Mouse (Mus musculus) liver, embryonic 13.5 days (tissue): ENCODE results near the gene Syndig1. TPM values are rescaled to one million over a fixed set of nuclear protein-coding genes. Genes with fewer than 3 reads are reported as not detected.

Experiments used
- ATAC-seq: fragments of 200-750 bp; cut with Nextera tagmentation; 2 replicates; pipeline ENCODE4 v1.8.0; 2017; ENCODE audit warnings: low read depth, mild to moderate bottlenecking, moderate number of reproducible peaks, moderate library complexity
- DNase-seq: peaks from one replicate; pipeline ENCODE4 v3.0.0; 2022
- H3K27ac ChIP-seq: fragments of 300-500 bp; sonication (generic); 2 replicates; pipeline ENCODE4 v1.5.1; 2015; ENCODE audit warnings: moderate library complexity, mild to moderate bottlenecking, inconsistent platforms
- H3K27me3 ChIP-seq: fragments of 300-500 bp; sonication (generic); 2 replicates; pipeline ENCODE4 v1.6.1; 2015; ENCODE audit warnings: mild to moderate bottlenecking, inconsistent platforms
- H3K36me3 ChIP-seq: fragments of 300-500 bp; sonication (generic); 2 replicates; pipeline ENCODE4 v1.6.1; 2015; ENCODE audit warnings: mild to moderate bottlenecking, inconsistent platforms
- H3K4me1 ChIP-seq: fragments of 300-500 bp; sonication (generic); replicated peaks from 2 replicates; pipeline ENCODE4 v1.6.1; 2015; ENCODE audit warnings: inconsistent platforms
- H3K4me2 ChIP-seq: fragments of 300-500 bp; sonication (generic); 2 replicates; pipeline ENCODE4 v1.6.1; 2015; ENCODE audit warnings: inconsistent platforms, mild to moderate bottlenecking, moderate library complexity
- H3K4me3 ChIP-seq: fragments of 300-500 bp; sonication (generic); replicated peaks from 2 replicates; pipeline ENCODE4 v1.5.1; 2015; ENCODE audit warnings: mild to moderate bottlenecking, inconsistent platforms
- H3K9ac ChIP-seq: fragments of 300-500 bp; sonication (generic); 2 replicates; pipeline ENCODE4 v1.6.1; 2015; ENCODE audit warnings: mild to moderate bottlenecking, inconsistent platforms
- H3K9me3 ChIP-seq: fragments of 300-500 bp; sonication (generic); replicated peaks from 2 replicates; pipeline ENCODE4 v1.6.1; 2016; ENCODE audit warnings: inconsistent platforms
- WGBS: fragments of 180-500 bp; shearing (Covaris S2); methylation state at CpG from one replicate; pipeline ENCODE4 v1.1.7; 2015; ENCODE audit not compliant: insufficient replicate concordance; 5-methylcytosine and 5-hydroxymethylcytosine counted together
- polyA plus RNA-seq: library from polyadenylated mRNA; unstranded; fragments of >200 nt; fragmentation: Nextera tagmentation; extraction: Ambion mirVana; gene quantifications from 2 replicates; pipeline ENCODE4 v1.2.1, GENCODE M21; 2015

Syndig1 gene
- polyA plus RNA-seq, 1 experiment from 2014 or later, result 0.50 TPM

DNA sequence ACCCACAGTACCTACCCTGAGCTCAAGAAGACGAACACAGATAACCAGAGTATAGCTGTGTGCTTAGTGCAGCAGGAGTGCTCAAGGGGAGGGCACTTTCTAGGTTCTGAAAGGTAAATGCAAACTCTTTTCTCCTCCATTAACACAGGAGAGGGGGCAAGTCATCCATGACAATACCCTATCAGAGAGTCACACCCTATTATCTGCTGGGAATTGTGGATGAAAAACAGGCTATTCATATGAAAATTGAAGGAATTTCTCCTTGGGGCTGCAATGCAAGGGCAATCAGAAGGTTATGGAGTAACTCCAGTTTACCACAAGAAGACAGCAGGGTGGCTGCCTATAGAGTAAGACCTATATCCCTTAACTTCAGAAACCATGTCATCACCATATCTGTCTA lies 154.1 kb downstream of the Syndig1 start:
- ATAC-seq (no peak), DNase-seq (no peak)
- Histone ChIP-seq H3K4me1 (no peaks in the 10 kb centered on the region), H3K9ac (no peak overlapping the region), H3K4me3 (no peak overlapping the region), H3K4me2 (no peak overlapping the region), H3K36me3 (no peaks in the 10 kb centered on the region), H3K27me3 (no peaks in the 10 kb centered on the region), H3K9me3 (no peaks in the 10 kb centered on the region), H3K27ac (no peak overlapping the region)
- WGBS, result 54% methylated on average over 1 of the region's 1 CpGs

DNA sequence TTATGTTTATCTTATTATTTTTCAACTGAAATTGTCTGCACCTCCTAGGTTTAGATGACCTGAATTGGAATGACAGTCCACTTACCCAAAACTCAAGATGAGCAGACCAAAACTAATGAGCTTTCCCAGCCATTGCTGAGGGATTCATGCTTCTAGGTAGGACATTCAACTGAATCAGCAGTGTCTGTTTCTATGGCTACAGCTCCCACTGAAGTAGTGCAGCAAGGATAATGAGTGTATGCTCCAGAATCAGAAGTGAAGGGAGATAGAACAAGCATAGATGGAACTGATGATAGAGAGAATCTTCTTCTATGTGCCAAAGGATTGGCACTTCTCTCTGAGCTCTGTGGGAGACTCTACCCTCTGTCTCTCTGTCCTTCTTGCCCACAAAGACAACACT lies 158.6 kb downstream of the Syndig1 start:
- H3K4me1 ChIP-seq, result no peaks in the 10 kb centered on the region
- no peaks in the 10 kb centered on the region for H3K27me3 ChIP-seq
- H3K9ac ChIP-seq, result no peak overlapping the region
- H3K9me3 ChIP-seq, result no peaks in the 10 kb centered on the region
- H3K36me3 ChIP-seq, result no peaks in the 10 kb centered on the region
- no peak overlapping the region for H3K4me3 ChIP-seq
- ATAC-seq (no peak), DNase-seq (no peak)
- H3K27ac ChIP-seq, result no peak overlapping the region
- no peak overlapping the region for H3K4me2 ChIP-seq

DNA sequence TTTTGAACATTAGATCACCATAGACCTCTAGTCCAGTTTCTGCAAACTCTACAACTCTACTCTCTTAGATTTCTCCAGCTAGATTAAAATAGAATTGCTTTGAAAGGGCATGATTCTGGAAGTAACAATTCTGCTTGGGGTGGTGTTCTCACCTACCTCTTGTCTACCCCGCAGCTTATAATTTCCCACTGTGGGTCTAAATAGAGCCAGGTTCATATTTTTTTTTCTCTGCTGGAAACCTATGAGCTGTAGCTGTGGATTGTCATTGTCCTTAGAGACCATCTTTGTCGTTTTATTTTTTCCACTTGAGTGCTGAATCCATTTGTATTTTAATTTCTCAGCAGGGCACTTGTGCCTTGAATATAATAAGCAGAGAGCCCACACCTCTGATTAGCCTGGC lies 162.5 kb downstream of the Syndig1 start:
- Histone ChIP-seq H3K27ac (no peak overlapping the region), H3K9me3 (no peaks in the 10 kb centered on the region), H3K4me1 (no peaks in the 10 kb centered on the region), H3K4me3 (no peak overlapping the region), H3K9ac (no peak overlapping the region), H3K27me3 (no peaks in the 10 kb centered on the region), H3K4me2 (no peak overlapping the region), H3K36me3 (no peaks in the 10 kb centered on the region)
- ATAC-seq (no peak), DNase-seq (no peak)
- 52% methylated on average over 2 of the region's 2 CpGs for WGBS

DNA sequence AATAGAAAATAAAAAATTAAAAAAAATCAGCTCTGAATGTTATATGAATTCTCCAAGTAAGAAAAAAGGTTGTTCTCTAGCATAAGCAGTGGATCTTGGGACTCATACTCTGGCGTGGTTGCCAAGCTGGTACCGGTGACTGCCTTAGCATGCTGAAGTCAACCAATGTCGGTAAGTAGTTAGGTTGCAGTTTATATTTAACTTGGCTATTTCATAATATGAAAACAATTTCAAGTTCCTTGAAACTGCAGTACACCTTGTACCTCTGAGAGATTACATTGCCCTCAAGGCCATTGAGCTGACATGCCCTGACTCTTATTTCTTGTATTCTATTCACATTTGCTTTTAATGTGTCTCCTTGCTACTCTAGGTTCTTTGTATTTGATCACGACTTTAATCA lies 163.9 kb downstream of the Syndig1 start:
- H3K4me2 ChIP-seq, result no peak overlapping the region
- H3K4me1 ChIP-seq, result no peaks in the 10 kb centered on the region
- H3K9me3 ChIP-seq, result no peaks in the 10 kb centered on the region
- ATAC-seq (no peak), DNase-seq (no peak)
- no peaks in the 10 kb centered on the region for H3K27me3 ChIP-seq
- H3K9ac ChIP-seq, result no peak overlapping the region
- WGBS, result 70% methylated on average over 4 of the region's 4 CpGs
- H3K27ac ChIP-seq, result no peak overlapping the region
- H3K36me3 ChIP-seq, result no peaks in the 10 kb centered on the region
- H3K4me3 ChIP-seq, result no peak overlapping the region

DNA sequence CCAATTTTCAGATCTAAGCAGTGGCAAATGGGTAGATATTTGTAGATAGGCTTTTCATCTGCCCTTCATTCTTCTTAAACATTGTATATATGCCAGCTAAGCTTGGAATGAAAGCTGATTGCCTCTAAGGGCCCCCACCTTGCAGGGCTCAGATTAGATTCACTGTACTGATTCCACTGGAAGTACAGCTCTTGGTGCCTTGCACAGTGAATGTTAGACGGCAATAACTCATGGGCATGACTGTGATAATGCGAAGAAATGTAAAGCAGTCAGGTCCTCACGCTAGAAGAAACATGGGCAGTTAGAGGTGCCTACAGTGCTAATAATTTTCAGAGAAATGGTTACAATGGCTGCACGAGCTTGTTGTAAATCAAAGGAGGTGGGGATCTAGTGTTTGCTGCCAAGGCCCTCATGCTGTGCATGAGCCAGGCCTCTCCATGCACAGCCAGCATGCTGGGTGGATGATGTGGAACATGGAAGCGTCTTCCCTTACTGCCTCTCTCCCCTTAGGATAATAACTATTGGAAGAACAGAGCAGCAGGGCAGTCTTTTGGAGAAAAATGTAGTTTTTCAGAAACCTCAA lies 167.5 kb downstream of the Syndig1 start:
- ATAC-seq, result no peak
- no peak for DNase-seq
- no peak overlapping the region for H3K4me2 ChIP-seq
- no peak overlapping the region for H3K27ac ChIP-seq
- H3K4me3 ChIP-seq, result no peak overlapping the region
- 61% methylated on average over 5 of the region's 5 CpGs for WGBS
- H3K4me1 ChIP-seq, result no peaks in the 10 kb centered on the region
- H3K9me3 ChIP-seq, result no peaks in the 10 kb centered on the region
- no peak overlapping the region for H3K9ac ChIP-seq
- no peaks in the 10 kb centered on the region for H3K36me3 ChIP-seq
- no peaks in the 10 kb centered on the region for H3K27me3 ChIP-seq

DNA sequence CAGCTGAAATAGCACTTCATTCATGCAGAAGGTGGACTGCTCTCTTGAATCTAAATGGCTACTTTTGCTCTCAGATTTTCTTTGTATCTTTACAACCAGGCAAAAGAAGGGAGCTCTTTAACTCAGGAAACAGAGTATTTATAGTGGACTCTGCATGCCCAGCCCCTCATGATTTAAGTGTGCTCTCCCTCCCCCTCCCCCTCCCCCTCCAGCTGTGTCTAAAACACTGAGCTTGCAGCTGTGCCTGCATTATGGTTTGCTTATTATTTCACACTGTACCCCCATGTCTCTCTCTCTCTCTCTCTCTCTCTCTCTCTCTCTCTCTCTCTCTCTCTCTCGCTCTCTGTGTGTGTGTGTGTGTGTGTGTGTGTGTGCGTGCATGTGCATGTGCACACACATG lies 168.6 kb downstream of the Syndig1 start:
- 42% methylated on average over 2 of the region's 2 CpGs for WGBS
- no peak for ATAC-seq

DNA sequence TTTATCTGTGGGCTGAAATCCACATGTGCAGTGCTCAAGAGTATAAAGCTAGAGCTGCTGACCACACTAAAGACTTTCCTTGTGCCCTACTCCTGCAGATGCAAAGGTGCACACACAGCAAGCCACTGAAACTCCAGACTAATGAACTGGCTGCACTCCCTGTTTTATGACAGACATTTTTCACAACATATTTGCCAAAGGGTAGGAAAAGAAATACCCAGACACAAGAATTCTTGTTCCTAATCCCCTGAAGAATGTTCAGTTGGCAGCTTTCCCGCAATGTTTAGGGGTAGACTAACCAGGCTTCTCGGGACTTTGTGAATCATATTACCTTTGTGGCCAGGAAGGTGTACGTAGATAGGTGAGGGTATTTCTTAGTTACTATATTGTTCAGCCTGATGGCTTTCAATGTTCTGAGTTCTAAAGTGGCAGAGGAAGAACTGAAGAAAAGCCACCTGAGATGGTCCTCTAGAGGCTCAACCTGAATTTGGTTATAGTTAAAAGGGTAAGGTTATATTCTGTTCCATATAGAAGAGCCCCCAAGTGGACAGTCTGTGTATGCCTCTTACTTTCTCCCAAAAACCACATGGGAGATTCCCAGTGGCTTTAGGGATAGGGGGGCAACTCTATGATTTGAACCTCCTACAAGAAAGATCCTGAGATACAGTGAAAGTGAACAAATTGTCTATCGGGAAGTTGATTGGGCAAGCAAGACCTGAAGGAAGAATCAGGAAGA lies 169.5 kb downstream of the Syndig1 start:
- H3K4me2 ChIP-seq, result no peak overlapping the region

More for the DNA sequence above, 168.6 kb downstream of the Syndig1 start:
- H3K9me3 ChIP-seq, result no peaks in the 10 kb centered on the region
- DNase-seq, result no peak
- no peak overlapping the region for H3K4me2 ChIP-seq
- H3K36me3 ChIP-seq, result no peaks in the 10 kb centered on the region
- no peak overlapping the region for H3K4me3 ChIP-seq
- H3K9ac ChIP-seq, result no peak overlapping the region
- H3K27me3 ChIP-seq, result no peaks in the 10 kb centered on the region
- no peak overlapping the region for H3K27ac ChIP-seq
- H3K4me1 ChIP-seq, result no peaks in the 10 kb centered on the region

DNA sequence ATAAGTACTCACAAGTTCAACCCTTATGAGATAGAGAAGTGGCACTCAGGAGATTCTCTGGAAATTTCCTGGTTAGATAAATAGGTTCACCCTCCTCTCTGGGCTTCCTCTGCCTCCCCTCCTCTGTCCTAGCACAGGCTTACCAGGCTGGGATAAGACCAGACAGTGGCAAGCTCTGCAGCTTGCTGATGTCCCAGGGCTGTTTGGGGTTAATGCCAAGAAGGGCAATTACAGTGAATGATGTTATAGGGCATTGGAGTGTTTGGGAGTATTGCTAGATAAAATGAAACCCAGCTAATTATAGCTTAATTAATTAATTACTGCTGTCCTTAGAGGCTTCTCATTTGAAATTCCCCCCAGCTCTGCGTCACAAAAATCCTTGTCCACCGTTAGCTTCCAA lies 171.6 kb downstream of the Syndig1 start:
- H3K4me3 ChIP-seq, result no peak overlapping the region
- ATAC-seq, result no peak
- no peak overlapping the region for H3K4me2 ChIP-seq
- no peak overlapping the region for H3K9ac ChIP-seq
- H3K36me3 ChIP-seq, result no peaks in the 10 kb centered on the region
- 68% methylated on average over 2 of the region's 2 CpGs for WGBS
- no peak for DNase-seq
- H3K4me1 ChIP-seq, result no peaks in the 10 kb centered on the region
- no peak overlapping the region for H3K27ac ChIP-seq
- no peaks in the 10 kb centered on the region for H3K9me3 ChIP-seq
- H3K27me3 ChIP-seq, result no peaks in the 10 kb centered on the region

More for the DNA sequence above, 169.5 kb downstream of the Syndig1 start:
- Histone ChIP-seq H3K36me3 (no peaks in the 10 kb centered on the region), H3K4me3 (no peak overlapping the region), H3K9ac (no peak overlapping the region), H3K27ac (no peak overlapping the region), H3K9me3 (no peaks in the 10 kb centered on the region), H3K27me3 (no peaks in the 10 kb centered on the region), H3K4me1 (no peaks in the 10 kb centered on the region)
- DNase-seq (no peak), ATAC-seq (no peak)
- WGBS, result 70% methylated on average over 4 of the region's 4 CpGs

DNA sequence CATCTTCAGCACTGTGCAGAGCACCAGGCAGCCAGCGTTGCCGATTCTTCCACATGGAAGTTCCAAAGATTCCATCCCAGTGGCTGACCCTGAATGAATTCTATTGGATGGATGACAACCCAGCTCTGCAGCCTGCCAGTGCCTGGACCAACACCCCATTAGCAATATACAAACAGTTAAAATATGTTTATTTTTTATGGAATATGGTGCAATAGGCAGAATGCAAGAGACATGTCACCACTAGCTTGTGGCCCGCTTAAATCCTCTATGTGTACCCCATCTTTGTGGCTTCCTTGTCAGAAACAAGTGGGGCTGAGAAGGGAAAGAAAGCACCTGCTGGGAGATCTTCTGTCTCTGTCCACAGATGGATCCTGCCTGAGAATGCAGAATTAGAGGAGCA lies 174.5 kb downstream of the Syndig1 start:
- Histone ChIP-seq H3K27ac (no peak overlapping the region), H3K4me1 (no peaks in the 10 kb centered on the region), H3K4me2 (no peak overlapping the region), H3K36me3 (no peaks in the 10 kb centered on the region), H3K9me3 (no peaks in the 10 kb centered on the region), H3K27me3 (no peaks in the 10 kb centered on the region), H3K9ac (no peak overlapping the region), H3K4me3 (no peak overlapping the region)
- DNase-seq, result no peak
- WGBS, result 79% methylated on average over 3 of the region's 3 CpGs
- ATAC-seq, result no peak

DNA sequence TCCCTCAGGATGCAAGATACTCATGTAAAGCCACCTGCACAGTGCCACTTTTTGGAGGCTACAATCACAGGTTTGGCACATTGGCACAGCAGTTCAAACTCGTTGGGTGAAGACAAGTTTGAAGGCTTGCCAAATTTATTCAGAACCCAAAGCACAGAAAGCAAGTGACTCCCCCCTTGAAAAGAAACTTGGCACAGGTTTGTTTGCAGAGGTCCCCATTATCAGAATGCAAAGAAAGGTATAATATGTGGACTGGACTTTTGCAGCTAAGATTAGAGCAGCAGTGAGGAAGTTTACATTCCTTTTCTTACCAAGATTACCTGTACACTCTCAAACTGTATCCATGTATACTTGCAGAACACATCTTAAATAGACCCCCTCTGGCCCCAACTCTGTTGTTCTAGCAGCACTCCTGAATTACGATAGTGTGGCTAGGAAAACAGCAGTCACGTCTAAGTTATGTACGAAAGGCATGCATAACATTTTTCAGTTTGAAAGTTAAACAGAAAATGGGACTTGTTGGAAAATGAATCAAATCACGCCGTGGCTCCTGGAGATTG lies 183.9 kb downstream of the Syndig1 start:
- H3K27me3 ChIP-seq, result no peaks in the 10 kb centered on the region
- no peak overlapping the region for H3K27ac ChIP-seq
- H3K9me3 ChIP-seq, result no peaks in the 10 kb centered on the region
- no peak for ATAC-seq
- no peak for DNase-seq
- no peak overlapping the region for H3K4me3 ChIP-seq
- H3K9ac ChIP-seq, result no peak overlapping the region
- H3K36me3 ChIP-seq, result no peaks in the 10 kb centered on the region
- no peak overlapping the region for H3K4me2 ChIP-seq
- H3K4me1 ChIP-seq, result no peaks in the 10 kb centered on the region
- 56% methylated on average over 6 of the region's 6 CpGs for WGBS

DNA sequence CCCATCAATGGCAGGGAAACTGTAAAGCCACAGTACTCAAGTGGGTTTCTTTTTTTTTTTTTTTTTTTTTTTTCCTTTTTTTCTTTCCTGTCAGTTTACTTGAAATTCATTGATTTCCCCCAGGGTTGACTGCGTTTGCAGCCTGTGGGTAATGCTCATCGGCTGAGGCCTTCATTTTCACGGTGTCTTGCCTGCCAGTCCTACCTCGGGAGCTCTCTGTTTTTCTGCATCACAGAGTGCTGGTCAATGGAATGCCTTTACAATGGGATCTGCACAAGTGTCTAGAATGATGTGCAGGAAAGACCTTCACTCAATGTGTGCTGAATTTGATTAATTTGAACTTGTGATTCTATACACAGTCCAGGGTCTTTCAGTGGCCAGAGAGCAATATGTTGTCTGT lies 184.8 kb downstream of the Syndig1 start:
- no peak overlapping the region for H3K4me2 ChIP-seq
- no peak overlapping the region for H3K27ac ChIP-seq
- WGBS, result 59% methylated on average over 4 of the region's 4 CpGs
- DNase-seq (no peak), ATAC-seq (no peak)
- H3K4me1 ChIP-seq, result no peaks in the 10 kb centered on the region
- H3K9ac ChIP-seq, result no peak overlapping the region
- H3K4me3 ChIP-seq, result no peak overlapping the region
- no peaks in the 10 kb centered on the region for H3K9me3 ChIP-seq
- no peaks in the 10 kb centered on the region for H3K36me3 ChIP-seq
- H3K27me3 ChIP-seq, result no peaks in the 10 kb centered on the region

DNA sequence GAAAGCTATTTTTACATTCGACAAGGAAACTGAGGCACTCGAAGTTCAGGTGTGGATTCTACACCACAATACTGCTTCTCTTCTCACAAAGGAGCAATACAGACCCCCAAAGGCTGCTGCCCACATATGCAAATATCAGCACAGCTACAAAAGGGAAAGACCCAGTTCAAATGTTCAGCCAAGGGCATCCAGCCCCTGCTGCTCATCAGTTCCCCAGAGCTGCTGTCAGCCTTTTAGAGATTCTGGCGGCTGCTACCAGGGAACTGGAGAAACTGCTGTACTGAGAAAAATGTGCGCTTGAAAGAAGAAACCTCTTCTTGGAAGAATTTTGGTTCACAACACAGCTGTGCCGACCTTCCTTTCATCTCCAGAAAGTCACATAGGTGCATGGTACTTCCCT lies 187.3 kb downstream of the Syndig1 start:
- Histone ChIP-seq H3K4me2 (no peak overlapping the region), H3K9ac (no peak overlapping the region), H3K9me3 (no peaks in the 10 kb centered on the region), H3K4me1 (no peaks in the 10 kb centered on the region), H3K4me3 (no peak overlapping the region), H3K27me3 (no peaks in the 10 kb centered on the region), H3K36me3 (no peaks in the 10 kb centered on the region), H3K27ac (no peak overlapping the region)
- DNase-seq (no peak), ATAC-seq (no peak)
- WGBS, result 51% methylated on average over 5 of the region's 5 CpGs
